Mouse (Mus musculus) midbrain, embryonic 14.5 days (tissue): ENCODE data around the gene Prpsap2. TPM values are rescaled to one million over a fixed set of nuclear protein-coding genes. Genes with fewer than 3 reads are reported as not detected.

ENCODE experiments used
- ATAC-seq: fragments of 200-750 bp; cut with Nextera tagmentation; 2 replicates; pipeline ENCODE4 v1.8.0; 2017; ENCODE audit warnings: moderate number of reproducible peaks, moderate library complexity; ENCODE audit not compliant: low FRiP score, low TSS enrichment
- DNase-seq: peaks from one replicate; pipeline ENCODE4 v3.0.0-alpha.2; 2015
- H3K27ac ChIP-seq: fragments of 300-500 bp; sonication (generic); replicated peaks from 2 replicates; pipeline ENCODE4 v1.5.1; 2014; ENCODE audit warnings: mild to moderate bottlenecking, low read depth, low read length, moderate library complexity
- H3K27me3 ChIP-seq: fragments of 300-500 bp; sonication (generic); 2 replicates; pipeline ENCODE4 v1.6.1; 2014; ENCODE audit warnings: low read length, control low read depth, mixed read lengths; ENCODE audit not compliant: control insufficient read depth, insufficient read depth
- H3K36me3 ChIP-seq: fragments of 300-500 bp; sonication (generic); 2 replicates; pipeline ENCODE4 v1.6.1; 2014; ENCODE audit warnings: low read length, control low read depth; ENCODE audit not compliant: control insufficient read depth, insufficient read depth
- H3K4me1 ChIP-seq: fragments of 300-500 bp; sonication (generic); 2 replicates; pipeline ENCODE4 v1.6.1; 2014; ENCODE audit warnings: mild to moderate bottlenecking, antibody characterized with exemption, low read length, control low read depth; ENCODE audit not compliant: control insufficient read depth, insufficient read depth
- H3K4me2 ChIP-seq: fragments of 300-500 bp; sonication (generic); 2 replicates; pipeline ENCODE4 v1.6.1; 2014; ENCODE audit warnings: mild to moderate bottlenecking, low read length, moderate library complexity
- H3K4me3 ChIP-seq: fragments of 300-500 bp; sonication (generic); replicated peaks from 2 replicates; pipeline ENCODE4 v1.5.1; 2014; ENCODE audit warnings: low read depth, low read length
- H3K9ac ChIP-seq: fragments of 300-500 bp; sonication (generic); replicated peaks from 2 replicates; pipeline ENCODE4 v1.6.1; 2014; ENCODE audit warnings: mild to moderate bottlenecking, low read length, moderate library complexity
- H3K9me3 ChIP-seq: fragments of 300-500 bp; sonication (generic); 2 replicates; pipeline ENCODE4 v1.6.1; 2016; ENCODE audit warnings: low read length, control low read depth, mixed read lengths; ENCODE audit not compliant: control insufficient read depth
- WGBS: fragments of 180-500 bp; shearing (Covaris S2); extraction: QIAGEN DNeasy Blood & Tissue Kit; methylation state at CpG from one replicate; pipeline ENCODE4 v1.1.7; 2014; 5-methylcytosine and 5-hydroxymethylcytosine counted together
- polyA plus RNA-seq: library from polyadenylated mRNA; unstranded; fragments of >200 nt; fragmentation: Nextera tagmentation; extraction: Ambion mirVana; gene quantifications from 2 replicates; pipeline ENCODE4 v1.2.1, GENCODE M21; 2014

Prpsap2 gene
- polyA plus RNA-seq, 1 experiment from 2014 or later = 50.3 TPM

DNA sequence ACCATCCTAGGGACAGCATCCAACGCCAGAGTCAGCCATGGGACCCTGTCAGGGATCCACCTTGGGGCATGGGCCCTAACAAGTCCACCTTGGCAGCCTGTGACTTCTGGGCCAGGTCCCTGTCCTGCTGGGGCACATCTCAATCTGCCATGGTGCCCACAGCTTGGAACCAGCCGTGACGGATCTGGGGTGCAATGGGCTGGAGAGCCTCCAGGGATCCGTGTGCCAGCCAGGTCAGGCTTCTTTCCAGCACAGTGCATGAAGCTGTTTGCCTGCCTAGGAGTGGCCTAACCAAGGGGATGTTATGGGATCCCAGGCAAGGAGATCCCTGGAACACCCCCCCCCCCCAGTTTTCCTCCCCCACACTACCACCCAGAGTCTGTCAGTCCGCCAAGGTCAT lies 68.9 kb downstream of the Prpsap2 start:
- Histone ChIP-seq H3K4me3 (no peak overlapping the region), H3K9me3 (no peaks in the 10 kb centered on the region), H3K9ac (no peak overlapping the region), H3K4me1 (no peaks in the 10 kb centered on the region), H3K36me3 (no peaks in the 10 kb centered on the region), H3K4me2 (no peak overlapping the region), H3K27me3 (no peaks in the 10 kb centered on the region), H3K27ac (no peak overlapping the region)
- ATAC-seq = no peak
- 92% methylated on average over 5 of the region's 5 CpGs for WGBS
- DNase-seq = no peak

DNA sequence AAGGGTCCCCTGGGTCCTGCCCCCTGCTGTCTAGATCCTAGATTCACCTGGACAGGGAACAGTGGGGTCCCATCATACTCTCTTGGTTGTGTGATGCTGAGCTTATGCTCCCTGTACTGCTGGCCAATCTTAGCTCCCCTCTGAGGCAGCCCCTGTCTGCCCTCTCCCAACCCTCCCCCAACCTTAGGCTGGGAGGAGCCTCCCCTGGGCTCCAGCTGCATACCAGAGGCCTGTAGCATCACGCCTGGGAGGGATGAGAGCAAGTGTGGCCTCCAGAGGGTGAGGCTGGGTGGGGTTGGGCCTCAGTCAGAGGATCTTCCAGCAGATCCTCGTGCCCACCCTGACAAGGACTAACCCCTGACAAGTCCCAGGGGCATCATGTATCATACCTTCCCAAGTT lies 74.3 kb downstream of the Prpsap2 start:
- no peak overlapping the region for H3K4me2 ChIP-seq
- 39% methylated on average over 2 of the region's 2 CpGs for WGBS
- H3K27ac ChIP-seq = no peak overlapping the region
- H3K9ac ChIP-seq = no peak overlapping the region
- DNase-seq = no peak
- 0 out of 2 replicates have a peak, but pooled peaks cover 7% of the 10 kb centered on the region for H3K4me1 ChIP-seq
- no peak overlapping the region for H3K4me3 ChIP-seq
- H3K27me3 ChIP-seq = peaks cover 32% of the 10 kb centered on the region
- ATAC-seq = no peak
- no peaks in the 10 kb centered on the region for H3K36me3 ChIP-seq
- no peaks in the 10 kb centered on the region for H3K9me3 ChIP-seq

DNA sequence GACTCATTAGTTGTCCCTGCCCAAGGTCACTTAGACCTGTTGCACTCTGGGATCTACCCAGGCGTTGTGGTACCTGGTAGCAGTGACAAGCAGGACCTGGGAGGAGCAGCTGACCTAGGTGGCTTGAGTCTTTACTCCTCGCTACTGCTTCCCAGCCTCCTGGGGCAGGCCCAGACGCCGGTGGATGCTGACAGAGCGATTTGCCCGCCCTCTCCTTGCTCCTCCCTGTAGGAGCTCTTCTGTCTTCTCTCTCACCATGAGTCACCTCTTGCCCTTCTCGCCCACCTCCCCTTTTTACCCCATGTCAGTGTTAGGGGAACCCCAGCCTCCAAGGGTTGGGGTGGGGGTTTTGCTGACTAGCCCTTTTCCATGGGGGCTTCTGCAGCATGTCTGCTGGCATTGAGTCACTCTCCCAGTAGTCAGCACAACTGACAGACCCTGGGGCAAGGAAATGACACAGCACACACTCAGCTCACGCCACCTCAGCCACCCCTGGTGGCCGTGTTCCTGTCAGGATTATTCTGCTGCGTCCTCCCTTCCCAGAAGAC lies 74.9 kb downstream of the Prpsap2 start:
- Histone ChIP-seq H3K9ac (no peak overlapping the region), H3K27ac (no peak overlapping the region), H3K36me3 (no peaks in the 10 kb centered on the region), H3K4me2 (no peak overlapping the region), H3K27me3 (peaks cover 32% of the 10 kb centered on the region), H3K9me3 (no peaks in the 10 kb centered on the region), H3K4me1 (0 out of 2 replicates have a peak, but pooled peaks cover 7% of the 10 kb centered on the region), H3K4me3 (no peak overlapping the region)
- WGBS = 43% methylated on average over 10 of the region's 10 CpGs
- ATAC-seq (no peak), DNase-seq (no peak)

DNA sequence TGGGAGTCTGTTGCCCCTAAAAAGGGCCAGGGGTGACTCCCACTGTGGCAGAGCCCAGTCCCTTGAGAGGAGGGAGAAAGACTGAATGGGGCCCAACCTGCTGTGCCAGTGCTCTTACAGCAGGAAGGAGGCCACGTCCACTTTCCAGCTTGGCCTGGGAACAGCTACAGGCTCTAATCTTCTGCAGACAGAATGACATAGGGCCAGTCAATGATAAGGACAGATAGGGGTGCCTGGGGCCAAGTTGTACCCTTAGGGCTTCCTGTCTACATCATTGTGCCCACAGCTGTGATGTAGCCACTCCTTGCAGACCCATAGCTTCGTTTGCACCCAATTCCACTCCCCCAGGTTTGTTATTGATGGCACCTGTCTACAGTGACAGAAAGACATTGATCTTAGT lies 75.7 kb downstream of the Prpsap2 start:
- ATAC-seq (no peak), DNase-seq (no peak)
- no peaks in the 10 kb centered on the region for H3K9me3 ChIP-seq
- no peak overlapping the region for H3K4me3 ChIP-seq
- H3K36me3 ChIP-seq = no peaks in the 10 kb centered on the region
- 0 out of 2 replicates have a peak, but pooled peaks cover 7% of the 10 kb centered on the region for H3K4me1 ChIP-seq
- no peak overlapping the region for H3K27ac ChIP-seq
- no peak overlapping the region for H3K9ac ChIP-seq
- H3K4me2 ChIP-seq = no peak overlapping the region
- H3K27me3 ChIP-seq = peaks cover 32% of the 10 kb centered on the region
- 74% methylated on average over 2 of the region's 2 CpGs for WGBS

DNA sequence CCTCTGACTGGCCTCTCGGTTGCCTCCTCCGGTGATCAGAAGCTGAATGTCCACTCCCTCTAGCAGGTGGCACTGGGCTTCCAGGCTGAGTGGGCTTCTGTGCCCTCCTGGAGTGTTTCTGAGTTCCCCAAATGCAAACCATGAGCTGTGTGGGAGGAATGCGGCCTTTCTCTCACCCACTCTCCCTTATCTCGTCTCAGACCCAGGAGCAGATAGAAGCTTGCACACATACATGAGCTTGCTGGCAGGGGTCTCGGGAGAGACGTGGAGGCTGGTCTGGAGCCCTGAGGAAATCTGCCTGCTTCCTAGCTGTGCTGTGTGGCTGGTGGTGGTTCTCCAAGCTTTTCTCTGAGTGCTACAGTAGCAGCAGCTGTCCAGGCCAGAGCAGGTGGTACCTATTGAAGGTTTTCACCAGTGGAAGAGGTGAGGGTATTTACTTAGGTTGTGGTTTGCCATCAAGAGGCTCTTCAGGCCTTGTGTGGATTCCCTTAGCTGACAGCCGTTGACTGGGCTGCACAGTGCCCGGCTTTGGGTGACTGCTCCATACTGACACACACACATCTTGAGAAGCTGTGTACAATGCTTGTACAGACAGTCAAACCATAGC lies 76.7 kb downstream of the Prpsap2 start:
- Histone ChIP-seq H3K4me3 (no peak overlapping the region), H3K36me3 (no peaks in the 10 kb centered on the region), H3K4me2 (no peak overlapping the region), H3K9ac (no peak overlapping the region), H3K4me1 (0 out of 2 replicates have a peak, but pooled peaks cover 7% of the 10 kb centered on the region), H3K9me3 (no peaks in the 10 kb centered on the region), H3K27me3 (peaks cover 32% of the 10 kb centered on the region), H3K27ac (no peak overlapping the region)
- WGBS = 78% methylated on average over 8 of the region's 8 CpGs
- DNase-seq (no peak), ATAC-seq (no peak)

DNA sequence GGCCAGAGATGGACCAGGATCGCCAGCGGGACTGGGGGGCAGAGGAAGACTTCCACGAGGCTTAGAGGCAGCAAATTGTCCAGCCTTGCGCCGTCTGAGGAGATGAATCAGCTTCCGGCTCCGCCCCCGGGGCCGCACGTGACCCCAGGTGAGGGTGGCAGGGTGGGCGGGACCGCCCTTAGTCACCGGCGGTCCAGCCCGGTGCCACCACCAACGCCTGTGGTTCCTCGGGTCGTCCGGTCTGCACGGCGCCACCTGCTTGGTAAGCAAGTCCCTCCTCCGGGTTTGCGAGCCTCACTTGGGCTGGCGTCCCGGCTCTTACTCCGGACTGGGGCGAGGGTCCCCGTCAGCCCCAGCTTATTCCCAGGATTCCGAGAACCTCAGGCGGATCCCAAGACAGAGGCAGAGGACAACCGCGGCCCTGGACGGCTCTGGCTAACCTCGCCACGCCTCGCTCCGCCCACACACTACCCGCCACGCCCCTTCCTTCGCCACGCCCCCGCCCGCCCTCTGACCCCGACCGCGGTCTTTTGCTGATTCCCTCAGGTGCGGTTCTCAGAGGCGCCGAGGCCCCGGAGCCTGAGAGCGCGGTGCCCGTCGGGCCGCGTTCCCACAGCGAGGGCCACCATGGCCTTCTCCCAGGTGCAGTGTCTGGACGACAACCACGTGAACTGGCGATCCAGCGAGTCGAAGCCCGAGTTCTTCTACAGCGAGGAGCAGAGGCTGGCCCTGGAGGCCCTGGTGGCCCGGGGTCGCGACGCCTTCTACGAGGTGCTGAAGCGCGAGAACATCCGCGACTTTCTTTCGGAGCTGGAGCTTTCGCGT lies 77.8 kb downstream of the Prpsap2 start, which contains the start of gene Fam83g:
Gene Fam83g (plus strand): TSS at position 185 of the 825 bp plus-strand sequence.
- Histone ChIP-seq H3K27me3 (peaks cover 32% of the 10 kb centered on the region), H3K27ac (no peak within 1 kb of the TSS), H3K9me3 (no peaks in the 10 kb centered on the region), H3K9ac (peak within 1 kb of the TSS; percentile 26; the same call in 1 of the 2 replicates), H3K4me1 (0 out of 2 replicates have a peak, but pooled peaks cover 7% of the 10 kb centered on the region), H3K36me3 (no peaks in the 10 kb centered on the region), H3K4me3 (peak within 1 kb of the TSS; percentile 31), H3K4me2 (peak within 1 kb of the TSS; percentile 50)
- peak; percentile 18 for DNase-seq
- 1% methylated on average over 76 of the region's 76 CpGs for WGBS
- no peak for ATAC-seq

Other genes starting within 250 kb of the Prpsap2 start
- 71.7 and 80.5 TPM in 2 replicates for gene Epn2, start 182.4 kb downstream of the Prpsap2 start, polyA plus RNA-seq
- gene Grap, start 108.8 kb downstream of the Prpsap2 start, polyA plus RNA-seq = 6.0 and 6.8 TPM in 2 replicates
- gene Fam83g, start 78.0 kb downstream of the Prpsap2 start, polyA plus RNA-seq = 0.11 and 0.16 TPM in 2 replicates
- not detected in 2 replicates for gene Slc5a10, start 41.3 kb downstream of the Prpsap2 start, polyA plus RNA-seq
- gene Ulk2, start 93.0 kb upstream of the Prpsap2 start, polyA plus RNA-seq = 52.2 and 67.8 TPM in 2 replicates
- gene Akap10, start 168.2 kb upstream of the Prpsap2 start, polyA plus RNA-seq = 11.1 and 16.7 TPM in 2 replicates
- gene Specc1, start 194.7 kb upstream of the Prpsap2 start, polyA plus RNA-seq = 9.7 and 16.6 TPM in 2 replicates